Mouse (Mus musculus) ES-E14 (cell line): ENCODE results near the gene Ipo11. TPM values are rescaled to one million over a fixed set of nuclear protein-coding genes. Genes with fewer than 3 reads are reported as not detected.

Experiments used
- DNase-seq: peaks from one replicate; pipeline ENCODE4 v3.0.0-alpha.2; 2013; ENCODE audit warnings: low read depth, low spot score
- H3K27ac ChIP-seq: 2 replicates; pipeline ENCODE4 v1.5.1; 2012; ENCODE audit warnings: low read depth, mild to moderate bottlenecking, low read length, moderate library complexity, mixed read lengths; ENCODE audit not compliant: poor library complexity, insufficient read depth, severe bottlenecking
- H3K36me3 ChIP-seq: 2 replicates; pipeline ENCODE4 v1.6.1; 2012; ENCODE audit warnings: mild to moderate bottlenecking, low read length, moderate library complexity, mixed read lengths; ENCODE audit not compliant: control insufficient read depth, poor library complexity, insufficient read depth, severe bottlenecking
- H3K4me1 ChIP-seq, 2 experiments: fragments of 150-350 bp in 1 of 2; sonication (generic) in 1 of 2; 2 replicates each; pipeline ENCODE4 v1.6.1; 2012; ENCODE audit warnings: low read length in 2 of 2, mild to moderate bottlenecking in 1 of 2, mixed read lengths in 1 of 2; ENCODE audit not compliant: control insufficient read depth in 2 of 2, insufficient read depth in 2 of 2, poor library complexity in 1 of 2
- H3K4me3 ChIP-seq, 2 experiments: fragments of 150-350 bp in 1 of 2; sonication (generic) in 1 of 2; 2 replicates each; pipeline ENCODE4 v1.5.1; 2012; ENCODE audit warnings: low read length in 2 of 2, low read depth in 1 of 2, mild to moderate bottlenecking in 1 of 2, mixed read lengths in 1 of 2; ENCODE audit not compliant: insufficient read depth in 1 of 2, poor library complexity in 1 of 2, severe bottlenecking in 1 of 2
- H3K9ac ChIP-seq: 2 replicates; pipeline ENCODE4 v1.6.1; 2012; ENCODE audit warnings: low read depth, mild to moderate bottlenecking, low read length, mixed read lengths; ENCODE audit not compliant: poor library complexity, insufficient read depth, severe bottlenecking
- H3K9me3 ChIP-seq: fragments of 150-350 bp; sonication (generic); 2 replicates; pipeline ENCODE4 v1.6.1; 2012; ENCODE audit warnings: low read depth, mild to moderate bottlenecking, low read length; ENCODE audit not compliant: control insufficient read depth, insufficient read depth
- CHD2 ChIP-seq: IDR thresholded peaks from 2 replicates; pipeline ENCODE4 v1.6.1; 2014; ENCODE audit warnings: mild to moderate bottlenecking, low read depth, low read length, inconsistent platforms
- HCFC1 ChIP-seq: IDR thresholded peaks from 2 replicates; pipeline ENCODE4 v1.6.1; 2012; ENCODE audit warnings: low read length, inconsistent platforms, borderline replicate concordance; ENCODE audit not compliant: insufficient read depth
- MAFK ChIP-seq: IDR thresholded peaks from 2 replicates; pipeline ENCODE4 v1.6.1; 2014; ENCODE audit warnings: mild to moderate bottlenecking, low read depth, low read length, inconsistent platforms; ENCODE audit not compliant: insufficient read depth
- ZC3H11A ChIP-seq: IDR thresholded peaks from 2 replicates; pipeline ENCODE4 v1.6.1; 2012; ENCODE audit warnings: low read depth, mild to moderate bottlenecking, inconsistent platforms, low read length, borderline replicate concordance
- ZNF384 ChIP-seq: IDR thresholded peaks from 2 replicates; pipeline ENCODE4 v1.6.1; 2012; ENCODE audit warnings: low read depth, low read length, inconsistent platforms
- in situ Hi-C, 2 experiments: fragments of 600-800 bp; cut with MboI; formaldehyde crosslinking; loops; one replicate each; pipeline ENCODE4 v1.15.1; 2025; ENCODE audit warnings: low sequenced_read_pairs in 2 of 2, inconsistent platforms in 1 of 2; ENCODE audit not compliant: unreplicated experiment in 2 of 2
- total RNA-seq: library from RNA; depleted of rRNA; stranded (reverse); fragments of 300-350 nt; gene quantifications from 2 replicates; pipeline ENCODE4 v1.2.3, GENCODE M21; 2012

Ipo11 gene
- total RNA-seq, 1 experiment, result 68.6 TPM

DNA sequence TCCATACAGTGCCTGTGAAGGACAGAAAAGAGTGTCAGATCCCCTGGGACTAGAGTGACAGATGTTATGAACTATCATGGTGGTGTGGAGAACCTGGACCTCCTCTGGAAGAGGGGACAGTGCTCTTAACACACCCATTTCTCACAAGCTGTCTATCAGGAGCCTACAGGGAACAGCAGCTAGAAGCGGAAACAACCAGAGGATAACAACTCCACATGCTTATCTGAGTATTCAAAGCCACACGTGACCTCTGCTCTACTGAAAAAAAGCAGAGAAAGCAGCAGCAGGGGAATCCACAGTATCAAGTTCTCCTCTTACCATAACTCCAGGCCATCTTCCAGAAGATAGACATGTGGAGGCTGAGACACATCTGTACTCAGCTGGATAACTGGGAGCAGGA is 71.2 kb downstream of the Ipo11 start:
- peaks cover 19% of the 10 kb centered on the region for H3K36me3 ChIP-seq
- no peaks in the 10 kb centered on the region for H3K9me3 ChIP-seq
- no peak for DNase-seq
- in situ Hi-C loops, result no loop called here
- H3K27ac ChIP-seq, result no peak overlapping the region
- H3K4me1 ChIP-seq, result no peaks in the 10 kb centered on the region
- no peak overlapping the region for H3K4me3 ChIP-seq
- no peak for TF ChIP-seq ZNF384
- no peak for TF ChIP-seq ZC3H11A
- no peak for TF ChIP-seq MAFK
- no peak for TF ChIP-seq CHD2
- TF ChIP-seq HCFC1, result no peak
- H3K9ac ChIP-seq, result no peak overlapping the region

GRCm38 (mm10) chr13:106858779-106859178 is 78.0 kb downstream of the Ipo11 start:
- TF ChIP-seq MAFK (no peak), HCFC1 (no peak), ZNF384 (no peak)
- peaks cover 6% of the 10 kb centered on the region for H3K36me3 ChIP-seq

GRCm38 (mm10) chr13:106856556-106856955 is 80.2 kb downstream of the Ipo11 start:
- Histone ChIP-seq H3K27ac (no peak overlapping the region; the same call in 1 of the 2 replicates), H3K9me3 (no peaks in the 10 kb centered on the region), H3K9ac (no peak overlapping the region), H3K36me3 (peaks cover 2% of the 10 kb centered on the region), H3K4me1 (peaks cover 0 to 8% of the 10 kb centered on the region in 2 experiments; a peak in 2 of 4 replicates), H3K4me3 (no peak overlapping the region)
- in situ Hi-C loops, result no loop called here
- DNase-seq, result peak; percentile 65
- no peak for TF ChIP-seq ZNF384
- TF ChIP-seq CHD2, result no peak
- TF ChIP-seq HCFC1, result no peak
- no peak for TF ChIP-seq MAFK
- TF ChIP-seq ZC3H11A, result no peak

More at GRCm38 (mm10) chr13:106858779-106859178, 78.0 kb downstream of the Ipo11 start:
- Histone ChIP-seq H3K9ac (no peak overlapping the region), H3K27ac (no peak overlapping the region), H3K4me3 (no peak overlapping the region), H3K4me1 (peaks cover 0 to 8% of the 10 kb centered on the region in 2 experiments; a peak in 2 of 4 replicates), H3K9me3 (no peaks in the 10 kb centered on the region)
- in situ Hi-C loops, result no loop called here
- DNase-seq, result no peak

GRCm38 (mm10) chr13:106847534-106847933 is 89.2 kb downstream of the Ipo11 start:
- Histone ChIP-seq H3K9ac (no peak overlapping the region), H3K4me3 (no peak overlapping the region), H3K4me1 (no peaks in the 10 kb centered on the region), H3K27ac (no peak overlapping the region), H3K36me3 (peaks cover 4% of the 10 kb centered on the region), H3K9me3 (no peaks in the 10 kb centered on the region)
- TF ChIP-seq MAFK, result no peak
- TF ChIP-seq ZC3H11A, result no peak
- TF ChIP-seq ZNF384, result no peak
- no peak for TF ChIP-seq CHD2
- no peak for TF ChIP-seq HCFC1
- DNase-seq, result no peak
- in situ Hi-C loops, result no loop called here

- in situ Hi-C loops, result no loop called here
- DNase-seq, result no peak
- Histone ChIP-seq H3K36me3 (peaks cover 4% of the 10 kb centered on the region), H3K9me3 (no peaks in the 10 kb centered on the region), H3K4me3 (no peak overlapping the region), H3K4me1 (no peaks in the 10 kb centered on the region), H3K27ac (no peak overlapping the region), H3K9ac (no peak overlapping the region)
- TF ChIP-seq CHD2, result no peak
- no peak for TF ChIP-seq MAFK
- TF ChIP-seq ZC3H11A, result no peak
- TF ChIP-seq ZNF384, result no peak
- TF ChIP-seq HCFC1, result no peak
Observed at GRCm38 (mm10) chr13:106844928-106845327, 91.8 kb downstream of the Ipo11 start.
